Mouse (Mus musculus) megakaryocyte, embryonic 14.5 days (primary cell): ENCODE measurements at regions not wholly inside any gene's neighbourhood (a gene's known extent, or its start where the extent isn't known, plus 50 kb on each side); places are given as distances from the start of the nearest gene placed in this dataset.

Source experiments
- FLI1 ChIP-seq: IDR thresholded peaks from 2 replicates; pipeline ENCODE4 v1.6.1; 2012; ENCODE audit warnings: low read length, inconsistent platforms, mixed read lengths
- GATA1 ChIP-seq: IDR thresholded peaks from 3 replicates; pipeline ENCODE4 v1.6.1; 2012; ENCODE audit warnings: mixed read lengths, low read length, inconsistent platforms, borderline replicate concordance

GRCm38 (mm10) chr2:148517906-148518305 lies 74.5 kb upstream of the Cd93 start:
- TF ChIP-seq FLI1: no peak
- no peak for TF ChIP-seq GATA1
